14 mouse cellular contexts compared by ENCODE assay signal in genomic region chr7:94045428-94045827, GRCm38 (mm10).
"Had no signal": no experiment of that assay in that cellular context is flagged by ENCODE, and none has a peak within 500 bp of the region (broad histone marks: within the 10 kb centered on the region; RNA-seq: fewer than 3 reads in every experiment).

No protein-coding gene starts in this region.

- H3K27ac ChIP-seq: neural tube, embryonic 12.5 days; neural tube, embryonic 13.5 days; neural tube, embryonic 15.5 days; stomach, embryonic 15.5 days; stomach, postnatal 0 days had no signal

- H3K4me1 ChIP-seq: neural tube, embryonic 12.5 days; stomach, embryonic 15.5 days had no signal

- H3K27me3 ChIP-seq: neural tube, embryonic 12.5 days; neural tube, embryonic 13.5 days; neural tube, embryonic 15.5 days; stomach, embryonic 15.5 days had no signal

- H3K4me3 ChIP-seq: neural tube, embryonic 12.5 days; neural tube, embryonic 13.5 days; neural tube, embryonic 15.5 days; stomach, embryonic 15.5 days had no signal

- H3K9ac ChIP-seq: neural tube, embryonic 12.5 days; neural tube, embryonic 13.5 days; neural tube, embryonic 15.5 days; stomach, embryonic 15.5 days had no signal

- H3K4me2 ChIP-seq: neural tube, embryonic 12.5 days; neural tube, embryonic 13.5 days; neural tube, embryonic 15.5 days; stomach, embryonic 15.5 days had no signal

- H3K9me3 ChIP-seq: neural tube, embryonic 12.5 days; neural tube, embryonic 13.5 days; neural tube, embryonic 15.5 days; stomach, embryonic 15.5 days had no signal

- H3K36me3 ChIP-seq: neural tube, embryonic 12.5 days; neural tube, embryonic 13.5 days; neural tube, embryonic 15.5 days; stomach, embryonic 15.5 days had no signal

- DNase-seq: right cerebral cortex, postnatal 25 days; right cerebral cortex, postnatal 4 days; spleen, adult 18-20 months; thymus, adult 18-20 months; thymus, adult 2 months; thymus, postnatal 14 days; thymus, postnatal 25 days; thymus, postnatal 36 days; thymus, postnatal 4 days had no signal
